Mouse (Mus musculus): ENCODE measurements at regions not wholly inside any gene's neighbourhood (a gene's known extent, or its start where the extent isn't known, plus 50 kb on each side); places are given as distances from the start of the nearest gene placed in this dataset.
"Not testable (repeated sequence)": the region's sequence is repeated elsewhere in the genome, so short reads cannot be mapped to it uniquely, and the experiment has no call there.

- no peak for DNase-seq (ENCODE audit: extremely low spot score)
Observed at GRCm38 (mm10) chr14:53800508-53801136, 453.3 kb downstream of the Dad1 start.

GRCm38 (mm10) chr14:53795160-53795559 is 458.7 kb downstream of the Dad1 start:
- not testable (repeated sequence) for DNase-seq (ENCODE audit: extremely low spot score)

GRCm38 (mm10) chr14:53794527-53794926 is 459.4 kb downstream of the Dad1 start:
- no peak for DNase-seq (ENCODE audit: extremely low spot score)

DNA sequence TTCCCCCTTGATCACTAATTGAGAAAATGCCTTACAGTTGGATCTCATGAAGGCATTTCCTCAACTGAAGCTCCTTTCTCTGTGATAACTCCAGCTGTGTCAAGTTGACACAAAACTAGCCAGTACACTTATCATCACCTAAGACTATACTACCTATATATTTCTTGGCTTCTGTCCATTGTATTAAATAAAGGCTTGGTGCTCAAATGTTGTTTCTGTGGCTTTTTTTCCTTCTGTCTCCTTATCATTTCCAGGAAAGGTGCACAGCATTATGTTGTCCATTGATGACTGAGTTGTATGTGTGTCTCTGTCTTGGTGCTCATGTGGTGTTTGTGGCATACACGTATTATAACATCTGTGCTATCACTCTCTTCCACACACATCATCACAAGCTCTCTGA is 461.5 kb downstream of the Dad1 start:
- not testable (repeated sequence) for DNase-seq (ENCODE audit: extremely low spot score)

DNA sequence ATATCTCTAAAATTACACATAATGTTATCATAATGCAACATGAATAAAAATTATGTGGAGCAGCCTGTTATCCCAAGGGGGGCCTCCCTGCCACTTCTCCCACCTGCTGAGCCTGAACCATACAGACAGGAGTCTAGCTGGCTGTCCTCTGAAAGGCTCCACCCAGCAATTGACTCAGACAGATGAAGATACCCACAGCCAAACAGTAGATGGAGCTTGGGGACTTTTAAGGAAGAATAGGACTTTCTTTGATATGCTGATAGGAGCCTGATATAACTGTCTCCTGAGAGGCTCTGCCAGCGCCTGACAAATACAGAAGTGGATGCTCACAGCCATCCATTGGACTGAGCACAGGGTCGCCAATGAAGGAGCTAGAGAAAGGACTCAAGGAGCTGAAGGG is 468.4 kb downstream of the Dad1 start:
- not testable (repeated sequence) for DNase-seq (ENCODE audit: extremely low spot score)

DNA sequence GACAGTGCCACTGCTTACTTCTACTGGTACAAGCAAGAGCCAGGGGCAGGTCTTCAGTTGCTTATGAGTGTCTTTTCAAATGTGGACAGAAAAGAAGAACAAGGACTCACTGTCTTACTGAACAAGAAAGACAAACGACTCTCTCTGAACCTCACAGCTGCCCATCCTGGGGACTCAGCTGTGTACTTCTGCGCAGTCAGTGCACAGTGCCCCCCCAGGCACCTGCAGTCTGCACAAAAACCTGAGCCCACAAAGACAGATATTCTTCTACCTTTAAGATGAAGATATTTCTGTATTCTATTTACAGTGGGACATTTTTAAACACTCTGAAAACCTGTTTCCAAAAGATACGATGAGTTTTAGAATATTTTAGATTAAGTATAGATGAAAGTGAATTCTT is 476.5 kb downstream of the Dad1 start:
- DNase-seq (ENCODE audit: extremely low spot score), result no peak

GRCm38 (mm10) chr14:53776717-53777116 is 477.2 kb downstream of the Dad1 start:
- peak; percentile 8 for DNase-seq (ENCODE audit: extremely low spot score)

- DNase-seq (ENCODE audit: extremely low spot score), result not testable (repeated sequence)
Observed at GRCm38 (mm10) chr14:53766501-53766900, 487.4 kb downstream of the Dad1 start.

DNA sequence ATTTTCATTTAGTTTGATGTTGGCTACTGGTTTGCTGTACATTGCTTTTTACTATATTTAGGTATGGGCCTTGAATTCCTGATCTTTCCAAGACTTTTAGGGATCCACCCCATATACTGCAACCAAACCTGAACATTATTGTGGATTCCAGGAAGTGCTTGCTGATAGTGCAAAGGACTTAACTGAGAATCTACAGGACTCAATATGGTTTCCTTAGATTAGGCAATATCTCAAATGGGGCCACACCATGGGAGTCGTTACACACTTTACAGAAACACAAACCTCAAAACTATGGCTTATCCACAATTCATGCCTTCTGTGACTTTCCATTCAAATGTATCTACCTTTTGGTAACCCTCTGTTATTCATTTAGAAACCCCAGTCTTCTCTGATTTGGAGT is 488.0 kb downstream of the Dad1 start:
- DNase-seq (ENCODE audit: extremely low spot score), result not testable (repeated sequence)

DNA sequence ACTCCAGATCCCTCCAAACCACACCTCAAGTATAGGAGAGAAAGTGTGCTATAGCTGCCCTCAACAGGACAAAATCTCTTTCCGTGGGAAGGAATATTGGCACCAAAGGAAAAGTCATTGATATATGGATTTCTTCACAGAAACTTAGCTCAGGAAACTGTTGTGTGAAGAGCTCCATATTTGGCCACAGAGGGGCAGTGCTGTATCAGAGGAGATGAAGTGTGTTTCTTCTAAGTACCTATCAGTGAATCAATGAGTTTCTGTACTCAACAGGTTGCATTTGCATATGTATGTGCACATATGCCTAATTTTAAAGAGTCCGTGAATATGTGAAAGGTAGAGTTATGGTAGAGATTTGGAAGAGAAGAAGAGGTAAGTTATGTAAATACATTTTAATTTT is 493.3 kb downstream of the Dad1 start:
- not testable (repeated sequence) for DNase-seq (ENCODE audit: extremely low spot score)

GRCm38 (mm10) chr14:53757782-53758181 is 496.1 kb downstream of the Dad1 start:
- DNase-seq (ENCODE audit: extremely low spot score), result not testable (repeated sequence)

DNA sequence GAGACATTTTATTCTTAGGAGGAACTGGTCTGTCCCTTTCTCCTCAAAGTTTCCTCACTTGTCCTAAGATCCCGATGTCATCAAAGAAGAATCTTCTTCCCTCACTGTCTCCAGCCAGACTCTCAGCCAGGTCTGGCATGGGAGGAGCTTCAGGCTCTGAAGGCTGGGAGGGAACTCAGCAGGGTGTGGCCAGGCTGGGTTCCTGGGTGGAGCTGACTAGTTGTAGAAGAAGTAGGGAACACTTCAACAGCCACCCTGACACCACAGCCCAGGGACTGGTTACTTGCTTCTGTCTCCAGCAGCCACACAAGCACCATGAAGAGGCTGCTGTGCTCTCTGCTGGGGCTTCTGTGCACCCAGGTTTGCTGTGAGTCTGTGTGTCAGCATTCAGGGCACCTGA is 496.8 kb downstream of the Dad1 start:
- not testable (repeated sequence) for DNase-seq (ENCODE audit: extremely low spot score)

DNA sequence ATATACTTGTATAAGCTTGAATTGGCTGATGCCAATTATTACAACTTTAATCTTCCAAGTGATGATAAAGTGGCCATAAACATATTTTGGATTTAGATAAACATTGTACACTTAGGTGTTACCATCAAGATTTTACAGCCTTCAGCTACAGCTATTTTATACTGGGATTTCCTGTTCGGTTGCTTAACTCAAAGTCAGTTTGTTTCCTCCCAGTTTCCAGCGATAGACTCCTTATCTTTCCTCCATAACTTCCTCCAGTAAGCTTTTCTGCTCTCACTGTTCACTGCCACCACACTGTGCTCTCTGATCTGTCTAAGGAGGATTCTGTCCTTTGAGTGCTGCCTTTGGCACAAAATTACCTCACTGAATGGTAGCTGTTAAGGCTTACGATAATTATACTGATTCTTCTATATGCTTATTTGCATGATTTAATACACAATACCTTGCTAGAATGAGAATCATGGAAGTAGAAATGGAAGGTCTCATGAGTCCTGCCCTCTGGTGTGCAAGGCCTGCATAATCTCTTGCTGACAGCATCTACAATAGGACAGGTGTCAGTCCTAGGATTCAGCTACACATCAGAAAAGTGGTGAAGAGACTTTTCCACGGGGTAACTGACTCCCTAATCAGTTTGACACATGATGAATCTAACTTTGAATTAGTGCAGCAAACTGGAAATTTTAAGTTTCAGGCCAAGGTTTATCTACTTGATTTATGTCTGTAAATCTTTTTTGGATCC is 503.0 kb downstream of the Dad1 start:
- no peak for DNase-seq (ENCODE audit: extremely low spot score)

DNA sequence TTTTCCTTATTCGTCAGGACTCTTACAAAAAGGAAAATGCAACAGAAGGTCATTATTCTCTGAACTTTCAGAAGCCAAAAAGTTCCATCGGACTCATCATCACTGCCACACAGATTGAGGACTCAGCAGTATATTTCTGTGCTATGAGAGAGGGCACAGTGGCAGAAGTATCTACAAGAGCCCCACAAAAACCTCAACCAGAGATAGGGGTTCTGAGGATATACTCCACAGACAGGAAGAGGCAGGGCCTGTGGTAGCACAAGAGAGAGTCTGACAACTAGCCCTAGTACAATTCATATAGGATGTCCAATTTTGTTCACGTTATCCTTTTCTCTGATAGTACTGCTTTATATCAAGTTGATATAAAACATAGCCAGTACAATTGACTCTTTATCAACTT is 510.4 kb downstream of the Dad1 start:
- DNase-seq (ENCODE audit: extremely low spot score), result not testable (repeated sequence)

GRCm38 (mm10) chr14:53742864-53743263 is 511.0 kb downstream of the Dad1 start:
- not testable (repeated sequence) for DNase-seq (ENCODE audit: extremely low spot score)

- peak; percentile 10 for DNase-seq (ENCODE audit: extremely low spot score)
Observed at GRCm38 (mm10) chr14:53741246-53741645, 512.7 kb downstream of the Dad1 start.

GRCm38 (mm10) chr14:53737962-53738361 is 515.9 kb downstream of the Dad1 start:
- not testable (repeated sequence) for DNase-seq (ENCODE audit: extremely low spot score)

- DNase-seq (ENCODE audit: extremely low spot score), result not testable (repeated sequence)
Observed at GRCm38 (mm10) chr14:53736274-53736673, 517.6 kb downstream of the Dad1 start.

- DNase-seq (ENCODE audit: extremely low spot score), result not testable (repeated sequence)
Observed at GRCm38 (mm10) chr14:53731600-53731999, 522.3 kb downstream of the Dad1 start.

GRCm38 (mm10) chr14:53729877-53730276 is 524.0 kb downstream of the Dad1 start:
- not testable (repeated sequence) for DNase-seq (ENCODE audit: extremely low spot score)

GRCm38 (mm10) chr14:53729149-53729548 is 524.8 kb downstream of the Dad1 start:
- not testable (repeated sequence) for DNase-seq (ENCODE audit: extremely low spot score)

GRCm38 (mm10) chr14:53726914-53727313 is 527.0 kb downstream of the Dad1 start:
- not testable (repeated sequence) for DNase-seq (ENCODE audit: extremely low spot score)

GRCm38 (mm10) chr14:53723611-53724010 is 530.3 kb downstream of the Dad1 start:
- not testable (repeated sequence) for DNase-seq (ENCODE audit: extremely low spot score)

Measured in embryo, embryonic 9.5 days (tissue).